Mouse (Mus musculus) MEL (cell line): ENCODE data around the gene Padi2.

Experiments
- CTCF ChIP-seq, 3 experiments: IDR thresholded peaks in 2 of 3; conservative IDR thresholded peaks in 1 of 3; 2 replicates each; pipeline ENCODE4 v1.5.1; 2011 to 2012; ENCODE audit warnings: low read length in 3 of 3, low read depth in 2 of 3, mild to moderate bottlenecking in 2 of 3, improper control_type of control experiment in 1 of 3, inconsistent platforms in 1 of 3, mixed read lengths in 1 of 3, moderate library complexity in 1 of 3; ENCODE audit not compliant: control insufficient read depth in 1 of 3, insufficient read depth in 1 of 3, poor library complexity in 1 of 3, severe bottlenecking in 1 of 3
- ELF1 ChIP-seq: IDR thresholded peaks from 2 replicates; pipeline ENCODE4 v1.6.1; 2014; ENCODE audit warnings: low read depth, mild to moderate bottlenecking, inconsistent platforms, low read length, improper control_type of control experiment, moderate library complexity
- EP300 ChIP-seq, 2 experiments: IDR thresholded peaks; 2 replicates each; pipeline ENCODE4 v1.6.1; 2011; ENCODE audit warnings: improper control_type of control experiment in 2 of 2, low read length in 2 of 2, low read depth in 1 of 2, mild to moderate bottlenecking in 1 of 2
- GATA1 ChIP-seq: IDR thresholded peaks from 2 replicates; pipeline ENCODE4 v1.6.1; 2011; ENCODE audit warnings: low read depth, low read length, improper control_type of control experiment
- MXI1 ChIP-seq: IDR thresholded peaks from 2 replicates; pipeline ENCODE4 v1.6.1; 2011; ENCODE audit warnings: mild to moderate bottlenecking, low read depth, low read length, improper control_type of control experiment
- POLR2A ChIP-seq, 2 experiments: IDR thresholded peaks; 2 replicates each; pipeline ENCODE4 v1.6.1; 2011 to 2012; ENCODE audit warnings: low read length in 2 of 2, mild to moderate bottlenecking in 2 of 2, control low read depth in 1 of 2, improper control_type of control experiment in 1 of 2, low read depth in 1 of 2, moderate library complexity in 1 of 2; ENCODE audit not compliant: control insufficient read depth in 1 of 2, insufficient read depth in 1 of 2, poor library complexity in 1 of 2
- POLR2AphosphoS2 ChIP-seq: IDR thresholded peaks from 2 replicates; pipeline ENCODE4 v1.6.1; 2011; ENCODE audit warnings: low read length, improper control_type of control experiment
- TAL1 ChIP-seq: IDR thresholded peaks from 2 replicates; pipeline ENCODE4 v1.6.1; 2012; ENCODE audit warnings: mild to moderate bottlenecking, inconsistent platforms, low read length, moderate library complexity, mixed read lengths
- TCF12 ChIP-seq: IDR thresholded peaks from 2 replicates; pipeline ENCODE4 v1.6.1; 2014; ENCODE audit warnings: low read depth, mild to moderate bottlenecking, inconsistent platforms, low read length, improper control_type of control experiment, moderate library complexity
- USF1 ChIP-seq: IDR thresholded peaks from 2 replicates; pipeline ENCODE4 v1.6.1; 2014; ENCODE audit warnings: low read depth, mild to moderate bottlenecking, inconsistent platforms, low read length, improper control_type of control experiment, moderate library complexity
- ZKSCAN1 ChIP-seq: IDR thresholded peaks from 2 replicates; pipeline ENCODE4 v1.6.1; 2012; ENCODE audit warnings: low read depth, mild to moderate bottlenecking, inconsistent platforms, low read length, improper control_type of control experiment, moderate library complexity
- ZMIZ1 ChIP-seq: IDR thresholded peaks from 2 replicates; pipeline ENCODE4 v1.6.1; 2012; ENCODE audit warnings: low read depth, mild to moderate bottlenecking, inconsistent platforms, low read length, improper control_type of control experiment, moderate library complexity

DNA sequence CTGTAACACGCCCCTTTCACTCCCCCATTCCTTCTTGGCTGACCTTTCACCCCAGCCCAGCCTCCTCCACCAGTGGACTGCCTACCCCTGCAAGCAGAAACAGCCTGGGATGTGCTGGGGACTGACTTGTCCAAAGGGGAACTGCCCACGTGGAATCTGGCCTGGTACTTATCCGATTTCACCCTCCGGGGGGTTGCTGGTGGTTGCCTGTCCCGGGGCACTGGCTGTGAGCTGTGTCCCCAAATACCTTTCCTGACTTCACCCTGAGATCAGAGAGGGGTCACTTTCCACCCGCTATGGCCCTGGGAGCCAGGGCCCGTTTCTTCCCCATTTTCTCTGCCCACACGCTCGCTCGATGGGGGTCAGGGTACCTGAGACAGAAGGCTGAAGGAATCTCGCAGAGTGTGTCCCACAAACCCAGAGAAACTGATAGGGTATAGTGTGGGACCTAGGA lies 710 bp downstream of the Padi2 start:
- TF ChIP-seq TAL1 (no peak), CTCF (IDR thresholded peaks at IDR 0.05 in 2 of 3, conservative IDR thresholded peaks at IDR 0.05 in 1 of 3; ENCODE audit: control insufficient read depth in 1 of 3, insufficient read depth in 1 of 3, low read depth in 2 of 3, low read length in 3 of 3, poor library complexity in 1 of 3, severe bottlenecking in 1 of 3) (no peak), USF1 (no peak), MXI1 (no peak), POLR2A (IDR thresholded peaks at IDR 0.05; ENCODE audit: control insufficient read depth in 1 of 2, insufficient read depth in 1 of 2, low read depth in 1 of 2, low read length in 2 of 2, poor library complexity in 1 of 2) (no peak), EP300 (IDR thresholded peaks at IDR 0.05; ENCODE audit: low read depth in 1 of 2, low read length in 2 of 2) (no peak), TCF12 (no peak), GATA1 (no peak), ZMIZ1 (no peak), POLR2AphosphoS2 (no peak), ZKSCAN1 (no peak), ELF1 (no peak)
